Mouse (Mus musculus) thymus, postnatal 36 days (tissue): ENCODE data around the gene Sema6b.
"Not testable (repeated sequence)": the region's sequence is repeated elsewhere in the genome, so short reads cannot be mapped to it uniquely, and the experiment has no call there.

Source experiments
- DNase-seq, 2 experiments: peaks; one replicate each; pipeline ENCODE4 v3.0.0; 2022; ENCODE audit warnings: mixed read lengths in 2 of 2

Sema6b gene

GRCm38 (mm10) chr17:56117251-56117710 is 22.9 kb downstream of the Sema6b start, which contains the start of gene Plin5:
TSS of gene Plin5 (minus strand) at chr17:56117596.
- DNase-seq = no peak

DNA sequence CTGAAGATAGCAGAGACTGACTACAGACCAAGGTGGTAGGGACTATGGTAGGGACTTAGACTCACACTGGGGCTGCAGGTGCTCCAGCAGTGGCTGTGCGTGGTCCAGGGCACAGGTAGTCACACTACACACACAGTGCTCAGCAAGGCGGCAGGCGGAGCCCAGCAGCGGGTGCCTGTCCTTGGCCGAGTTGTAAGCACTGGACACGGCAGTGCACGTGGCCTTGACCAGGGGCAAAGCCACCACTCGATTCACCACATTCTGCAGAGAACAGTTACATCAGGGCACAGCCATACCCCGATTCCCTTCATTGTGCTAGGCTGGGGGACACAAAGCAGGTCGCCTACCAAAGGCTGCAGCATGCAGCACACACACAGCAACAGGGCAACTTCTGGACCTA is 23.9 kb downstream of the Sema6b start:
- DNase-seq = no peak

DNA sequence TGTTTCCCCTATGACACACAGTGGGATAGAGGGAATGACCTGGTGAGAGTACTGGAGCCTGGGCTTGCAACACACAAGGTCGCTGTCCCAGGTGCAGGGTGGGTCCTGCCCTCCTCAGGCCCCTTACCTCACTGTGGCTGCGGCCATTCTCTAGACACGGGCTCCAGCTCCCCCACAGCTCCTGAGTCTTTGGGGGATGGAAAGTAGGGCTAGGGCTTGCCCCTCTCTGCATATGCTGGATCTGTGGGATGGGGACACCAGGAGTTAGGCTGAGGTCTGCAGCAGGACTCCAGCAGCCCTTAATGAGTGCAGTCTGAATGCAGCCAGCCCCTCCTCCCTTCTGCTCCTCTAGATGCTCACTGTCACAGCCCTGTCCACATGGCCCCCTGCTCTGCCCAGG is 27.4 kb downstream of the Sema6b start:
- no peak for DNase-seq

DNA sequence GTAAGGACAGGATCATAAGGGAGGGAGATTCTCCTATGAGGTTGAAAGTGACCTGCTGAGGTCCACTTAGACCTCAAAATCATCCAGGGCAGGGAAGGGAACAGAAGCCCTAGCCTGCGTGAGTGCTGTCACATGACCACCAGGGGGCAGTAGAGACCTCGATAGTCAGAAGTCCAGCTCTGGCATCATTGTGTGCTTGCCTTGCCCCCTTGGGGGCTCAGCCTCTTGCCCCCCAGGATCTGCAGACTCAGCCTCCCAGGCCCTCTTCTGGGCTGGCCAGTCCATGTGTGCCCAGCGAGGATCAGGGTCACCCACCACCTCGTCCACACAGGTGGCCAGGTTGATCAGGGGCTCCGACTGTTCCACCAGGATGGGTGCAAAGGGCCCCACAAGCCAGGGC is 28.3 kb downstream of the Sema6b start:
- peak; percentile 42 to 44 for DNase-seq

DNA sequence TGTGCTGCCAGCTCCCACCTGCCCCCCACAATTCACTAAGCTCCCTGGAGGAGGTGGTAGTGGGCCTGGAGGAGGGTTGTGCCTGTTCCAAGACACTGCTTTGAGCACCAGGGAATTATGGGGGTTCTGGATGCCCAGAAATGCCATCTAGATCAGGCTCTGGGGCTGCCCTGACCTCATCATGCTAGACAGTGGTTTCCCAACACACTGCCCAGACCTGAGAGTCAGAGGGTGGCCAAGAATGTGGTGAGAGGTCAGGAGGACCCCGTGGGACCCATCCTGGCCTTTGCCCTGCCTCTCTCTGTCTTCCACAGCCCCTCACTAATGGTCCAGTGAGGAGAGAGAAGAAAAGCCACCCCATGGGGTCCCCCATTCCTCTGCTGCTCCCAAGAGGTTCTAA is 29.1 kb downstream of the Sema6b start:
- no peak for DNase-seq

GRCm38 (mm10) chr17:56110571-56110970 is 29.6 kb downstream of the Sema6b start:
- no peak for DNase-seq

DNA sequence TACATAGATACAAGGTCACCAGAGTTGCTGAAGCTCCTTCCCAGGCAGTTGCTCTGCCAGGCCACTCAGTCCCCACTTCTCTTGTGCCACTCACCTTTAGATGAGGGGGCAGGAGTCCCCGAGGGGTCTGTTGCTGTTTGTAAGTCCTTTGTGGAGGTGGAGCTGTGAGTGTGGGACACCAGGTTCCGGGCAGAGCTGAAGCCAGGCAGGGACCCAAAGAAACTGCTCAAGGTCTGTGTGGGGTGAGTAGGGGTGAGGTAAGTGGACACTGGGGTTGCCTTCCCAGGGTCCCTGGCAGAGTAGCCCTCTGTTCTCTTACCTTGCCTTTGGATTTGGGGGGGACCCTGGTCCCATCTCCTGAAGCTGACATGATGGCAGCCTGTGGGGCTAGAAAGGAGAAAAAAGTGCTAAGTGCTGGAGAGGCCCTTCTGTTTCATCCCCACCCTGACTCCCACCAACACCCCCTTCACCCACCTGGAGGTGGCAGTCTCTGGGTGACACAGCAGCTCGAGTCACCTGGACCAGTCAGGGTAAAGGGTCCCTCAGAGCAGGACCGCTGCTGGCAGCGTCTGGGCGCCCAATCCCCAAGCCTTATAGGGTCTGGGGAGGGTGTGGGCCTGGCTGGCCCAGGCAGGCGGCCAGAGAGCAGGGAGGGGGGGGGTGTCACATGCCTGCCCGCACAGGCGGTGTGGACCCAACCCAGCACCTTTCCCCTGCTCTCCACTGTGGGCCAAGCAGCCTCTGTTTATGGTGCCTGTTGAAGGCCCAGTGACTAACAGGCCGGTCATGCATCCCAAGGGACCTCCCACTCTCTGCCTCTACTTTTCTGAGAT is 30.7 kb downstream of the Sema6b start, which contains the start of gene Plin4:
Gene Plin4 (minus strand): TSS at position 585 of the 833 bp plus-strand sequence.
- no peak for DNase-seq

GRCm38 (mm10) chr17:56108334-56109044 is 31.7 kb downstream of the Sema6b start:
- DNase-seq = no peak

DNA sequence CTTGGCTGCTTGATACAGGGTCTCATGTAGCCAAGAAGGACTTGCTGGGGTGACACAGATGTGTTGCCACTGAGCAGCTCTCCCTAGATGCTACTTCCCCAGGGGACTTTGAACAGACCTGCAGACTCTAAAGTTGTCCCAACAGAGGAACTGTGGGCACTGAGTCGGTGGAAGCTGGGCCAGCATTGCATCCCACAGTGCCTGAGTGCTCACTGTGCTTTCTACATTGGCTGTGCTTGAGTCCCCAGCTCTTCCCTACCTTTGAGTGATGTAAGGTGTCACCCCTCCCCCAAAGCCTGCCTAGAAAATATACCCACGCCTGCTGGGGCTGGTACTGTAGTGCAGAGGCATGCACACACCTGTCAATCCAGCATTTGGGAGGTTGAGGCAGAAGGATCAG is 32.4 kb downstream of the Sema6b start:
- no peak for DNase-seq

GRCm38 (mm10) chr17:56106981-56107380 is 33.2 kb downstream of the Sema6b start:
- DNase-seq = no peak

DNA sequence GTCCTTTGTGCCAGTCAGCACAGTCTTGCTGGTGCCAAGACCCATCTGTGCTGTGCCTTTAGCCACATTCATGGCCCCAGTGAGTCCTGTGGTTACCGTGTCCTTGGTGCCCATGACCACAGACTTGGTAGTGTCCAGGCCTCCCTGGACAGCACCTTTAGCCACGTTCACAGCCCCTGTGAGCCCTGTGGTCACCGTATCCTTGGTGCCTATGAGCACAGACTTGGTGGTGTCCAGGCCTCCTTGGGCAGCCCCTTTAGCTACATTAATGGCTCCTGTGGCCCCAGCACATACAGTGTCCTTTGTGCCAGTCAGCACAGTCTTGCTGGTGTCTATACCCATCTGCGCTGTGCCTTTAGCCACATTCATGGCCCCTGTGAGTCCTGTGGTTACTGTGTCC is 33.7 kb downstream of the Sema6b start:
- DNase-seq = not testable (repeated sequence)

- not testable (repeated sequence) for DNase-seq
These were observed 35.3 kb downstream of the Sema6b start for GRCm38 (mm10) chr17:56104821-56105220.

DNA sequence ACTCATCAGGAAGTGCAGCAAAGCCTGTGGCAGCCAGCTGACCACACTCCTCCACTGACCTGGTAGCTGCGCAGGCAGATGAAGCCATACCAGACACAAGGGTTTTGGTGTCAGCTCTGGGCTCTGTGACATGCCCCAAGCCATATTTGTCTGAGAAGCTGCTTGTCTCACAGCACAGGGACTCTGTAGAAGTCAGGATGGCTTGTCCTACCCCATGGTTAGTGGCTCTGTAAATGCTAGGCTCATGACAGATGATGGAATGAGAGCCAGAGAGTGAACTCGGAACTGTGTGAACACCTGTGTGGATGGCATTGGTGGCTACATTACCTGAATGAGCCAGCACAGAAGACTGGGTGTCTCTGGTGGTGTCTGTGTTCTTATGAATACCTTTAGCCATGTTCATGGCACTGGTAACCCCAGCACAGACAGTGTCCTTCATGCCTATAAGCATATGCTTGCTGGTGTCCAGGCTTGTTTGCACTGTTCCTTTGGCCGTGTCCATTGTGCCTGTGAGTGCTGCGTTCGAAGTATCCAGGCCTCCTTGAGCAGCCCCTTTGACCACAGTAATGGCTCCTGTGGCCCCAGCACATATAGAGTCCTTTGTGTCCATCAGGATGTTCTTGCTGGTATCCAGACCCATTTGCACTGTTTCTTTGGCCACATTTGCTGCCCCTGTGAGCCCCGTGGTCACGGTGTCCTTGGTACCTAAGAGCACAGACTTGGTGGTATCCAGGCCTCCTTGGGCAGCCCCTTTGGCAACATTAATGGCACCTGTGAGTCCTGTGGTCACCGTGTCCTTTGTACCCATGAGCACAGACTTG is 36.5 kb downstream of the Sema6b start:
- DNase-seq = no peak

DNA sequence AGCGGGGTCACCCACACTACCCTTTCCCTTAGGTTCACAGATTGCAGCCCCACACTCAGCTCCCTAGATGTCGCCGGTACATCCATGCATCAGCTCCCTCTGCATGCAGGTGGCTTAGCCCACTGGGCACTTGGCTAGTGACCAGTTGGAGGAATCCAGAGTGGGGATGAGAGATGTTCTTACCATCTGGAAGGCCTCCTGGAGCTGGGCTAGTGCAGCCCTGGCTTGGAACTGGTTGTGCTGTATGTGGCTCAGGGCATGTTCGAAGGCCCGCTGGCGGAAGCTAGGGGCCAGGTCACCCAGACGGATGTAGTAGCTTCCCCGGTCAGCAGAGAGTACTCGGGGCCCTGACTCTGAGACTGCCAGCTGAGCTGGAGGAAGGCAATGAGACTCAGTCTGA is 37.2 kb downstream of the Sema6b start:
- DNase-seq = no peak

GRCm38 (mm10) chr17:56102158-56102557 is 38.0 kb downstream of the Sema6b start:
- no peak for DNase-seq

DNA sequence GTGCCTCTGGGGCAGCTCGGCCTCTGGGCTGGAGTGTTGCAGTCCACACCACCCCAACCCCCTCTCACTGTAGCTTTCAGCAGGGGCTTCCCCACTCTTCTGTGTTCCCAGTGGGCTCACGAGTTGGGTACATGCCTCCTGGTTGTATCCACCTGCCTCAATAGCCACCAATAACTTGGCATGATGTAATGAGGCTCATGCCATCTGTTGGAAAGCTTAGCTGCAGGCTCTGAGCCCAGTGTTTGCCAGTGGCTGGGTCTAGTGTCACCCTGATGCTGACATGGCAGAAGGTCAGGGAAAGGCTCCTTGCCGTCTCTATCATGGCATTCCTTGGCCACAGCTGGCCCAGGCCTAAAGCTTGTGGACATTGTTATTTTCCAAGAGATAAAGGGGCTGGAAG is 39.3 kb downstream of the Sema6b start:
- no peak for DNase-seq

DNA sequence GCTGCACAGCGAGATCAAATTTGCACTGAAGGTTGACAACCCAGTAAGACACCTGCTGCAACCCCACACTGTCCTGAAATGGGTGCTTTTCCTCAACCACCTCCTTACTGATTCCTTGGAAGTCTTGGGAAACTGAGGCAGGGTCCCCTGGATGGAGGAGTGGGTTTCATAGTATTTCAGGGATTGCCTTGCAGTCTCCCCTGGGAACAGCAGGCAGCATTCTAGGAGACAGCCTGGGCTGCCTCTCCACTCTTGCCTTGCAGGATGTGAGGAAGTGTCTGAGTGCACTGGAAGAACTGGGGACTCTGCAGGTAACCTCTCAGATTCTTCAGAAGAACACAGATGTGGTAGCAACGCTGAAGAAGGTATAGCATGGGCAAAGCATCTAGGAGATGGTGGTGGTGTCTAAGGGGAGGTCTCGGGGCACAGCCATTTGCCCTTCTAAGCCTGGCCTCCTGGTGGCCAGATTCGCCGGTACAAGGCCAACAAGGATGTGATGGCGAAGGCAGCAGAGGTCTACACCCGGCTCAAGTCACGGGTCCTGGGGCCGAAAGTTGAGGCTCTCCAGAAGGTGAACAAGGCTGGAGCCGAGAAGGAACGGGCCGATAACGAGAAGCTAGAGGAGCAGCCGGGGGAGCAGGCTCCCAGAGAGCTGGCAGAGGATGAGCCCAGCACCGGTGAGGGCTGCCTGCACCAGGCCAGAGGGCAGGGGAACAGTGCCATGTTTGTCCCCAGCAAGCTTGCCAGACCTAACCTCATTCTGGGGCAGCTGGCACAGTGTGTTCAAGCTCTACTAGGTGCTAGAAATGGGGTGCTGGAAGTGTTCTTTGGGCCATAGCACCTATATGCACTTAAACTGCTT is 41.2 kb downstream of the Sema6b start:
- DNase-seq = no peak

DNA sequence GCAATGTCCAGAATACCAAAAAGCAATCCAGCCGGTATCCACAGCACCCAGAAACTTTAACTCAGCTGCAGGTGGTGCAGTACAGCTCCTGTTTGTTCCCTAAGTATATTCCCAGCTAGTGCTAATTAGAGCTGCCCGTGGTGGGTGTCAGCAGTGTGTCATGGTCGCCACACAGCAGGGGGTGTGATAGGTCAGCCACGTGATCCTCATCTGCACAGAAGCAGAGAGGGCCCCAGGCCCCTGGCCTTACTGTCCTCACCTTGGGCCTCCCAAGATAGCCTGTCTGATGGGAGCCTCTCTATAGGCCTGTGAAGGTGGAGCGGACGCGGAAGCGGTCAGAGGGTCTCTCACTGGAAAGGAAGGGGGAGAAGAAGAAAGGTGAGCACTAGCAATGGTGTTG is 42.0 kb downstream of the Sema6b start:
- no peak for DNase-seq

GRCm38 (mm10) chr17:56096883-56097282 is 43.3 kb downstream of the Sema6b start:
- no peak for DNase-seq

DNA sequence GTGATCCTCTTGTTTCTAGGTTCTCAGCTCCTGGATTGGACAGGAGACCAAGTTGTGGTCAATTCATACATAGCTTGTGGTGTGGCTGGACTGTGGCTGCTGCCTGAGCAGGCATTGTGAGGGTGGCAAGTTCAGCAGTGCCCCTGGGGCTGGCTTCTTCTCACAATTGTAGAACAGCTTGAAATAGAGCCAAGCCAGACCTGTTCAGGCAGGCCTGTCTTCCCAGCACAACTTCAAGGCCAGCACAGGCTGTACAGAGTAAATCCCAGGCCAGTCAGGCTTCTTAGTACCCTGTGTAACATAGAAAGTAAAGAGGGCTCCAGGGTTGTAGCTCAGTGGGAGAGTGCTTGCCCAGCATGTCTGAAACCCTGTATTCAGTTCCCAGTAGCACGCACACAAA is 47.3 kb downstream of the Sema6b start:
- DNase-seq = no peak

DNA sequence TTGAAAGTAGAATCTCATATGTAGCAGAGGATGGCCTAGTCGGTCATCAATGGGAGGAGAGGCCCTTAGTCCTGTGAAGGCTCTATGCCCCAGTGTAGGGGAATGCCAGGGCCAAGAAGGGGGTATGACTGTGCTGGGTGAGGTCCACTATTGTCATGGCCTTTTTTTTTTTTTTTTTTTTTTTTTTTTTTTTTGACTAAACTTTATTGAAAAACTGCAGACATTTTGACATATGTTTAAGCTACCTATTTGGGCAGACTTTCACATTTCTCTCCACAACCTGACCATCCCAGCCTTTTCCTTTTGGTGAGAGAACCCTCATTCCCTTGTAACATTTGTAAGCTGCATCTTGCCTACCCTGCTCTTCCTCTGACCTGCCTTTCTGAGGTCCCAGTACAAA is 47.8 kb downstream of the Sema6b start:
- no peak for DNase-seq
